Mouse (Mus musculus) T-cell, adult 2 months (primary cell): ENCODE data around the gene Cox18.
"Not testable (repeated sequence)": the region's sequence is repeated elsewhere in the genome, so short reads cannot be mapped to it uniquely, and the experiment has no call there.

Source experiments
- DNase-seq: peaks from one replicate; pipeline ENCODE4 v3.0.0; 2022; ENCODE audit warnings: low spot score

Gene Cox18

GRCm38 (mm10) chr5:90223534-90224381, at the start of gene Cox18:
Gene Cox18, minus strand, starts transcription at chr5:90224001.
- peak; percentile 100 for DNase-seq

- not testable (repeated sequence) for DNase-seq
These were observed 38.4 kb upstream of the Cox18 start for GRCm38 (mm10) chr5:90262230-90262629.

GRCm38 (mm10) chr5:90257023-90257422, 33.2 kb upstream of the Cox18 start:
- no peak for DNase-seq

- DNase-seq: no peak
These were observed 23.7 kb upstream of the Cox18 start for GRCm38 (mm10) chr5:90247503-90247902.

GRCm38 (mm10) chr5:90246987-90247386, 23.2 kb upstream of the Cox18 start:
- no peak for DNase-seq

- no peak for DNase-seq
These were observed 22.8 kb upstream of the Cox18 start for GRCm38 (mm10) chr5:90246567-90246966.

- no peak for DNase-seq
These were observed 21.6 kb upstream of the Cox18 start for GRCm38 (mm10) chr5:90245416-90245815.

GRCm38 (mm10) chr5:90235217-90235616, 11.4 kb upstream of the Cox18 start:
- no peak for DNase-seq

- DNase-seq: no peak
These were observed 9.5 kb upstream of the Cox18 start for GRCm38 (mm10) chr5:90233305-90233704.

GRCm38 (mm10) chr5:90229760-90230159, 6.0 kb upstream of the Cox18 start:
- DNase-seq: no peak

GRCm38 (mm10) chr5:90226696-90227095, 2.9 kb upstream of the Cox18 start:
- DNase-seq: no peak

GRCm38 (mm10) chr5:90224730-90225129, 929 bp upstream of the Cox18 start:
- DNase-seq: no peak

GRCm38 (mm10) chr5:90222937-90223336, 864 bp downstream of the Cox18 start:
- DNase-seq: no peak

- DNase-seq: no peak
These were observed 6.0 kb downstream of the Cox18 start for GRCm38 (mm10) chr5:90217791-90218190.

GRCm38 (mm10) chr5:90217226-90217625, 6.6 kb downstream of the Cox18 start:
- DNase-seq: no peak

GRCm38 (mm10) chr5:90213356-90213755, 10.4 kb downstream of the Cox18 start:
- DNase-seq: no peak

GRCm38 (mm10) chr5:90203168-90203567, 20.6 kb downstream of the Cox18 start:
- peak; percentile 47 for DNase-seq

GRCm38 (mm10) chr5:90202447-90203117, 21.2 kb downstream of the Cox18 start:
- DNase-seq: no peak

- DNase-seq: no peak
These were observed 23.7 kb downstream of the Cox18 start for GRCm38 (mm10) chr5:90199922-90200632.

GRCm38 (mm10) chr5:90194831-90195230, 29.0 kb downstream of the Cox18 start:
- no peak for DNase-seq

- no peak for DNase-seq
These were observed 41.0 kb downstream of the Cox18 start for GRCm38 (mm10) chr5:90182782-90183181.

- no peak for DNase-seq
These were observed 44.7 kb downstream of the Cox18 start for GRCm38 (mm10) chr5:90179094-90179493.

GRCm38 (mm10) chr5:90178116-90178515, 45.7 kb downstream of the Cox18 start:
- no peak for DNase-seq
